Mouse (Mus musculus): ENCODE results near the gene Cwh43. TPM values are rescaled to one million over a fixed set of nuclear protein-coding genes. Genes with fewer than 3 reads are reported as not detected.
A peak's percentile ranks its signal among the peaks of the same experiment; 100 is the strongest.

Gene Cwh43
- polyA plus RNA-seq, 1 experiment from 2014 or later = 0.59 TPM

GRCm38 (mm10) chr5:73376041-73376440 is 29.8 kb upstream of the Cwh43 start:
- 43% methylated on average over 9 of the region's 9 CpGs for WGBS
- no peaks in the 10 kb centered on the region for H3K36me3 ChIP-seq (replicated peaks)
- no peak overlapping the region for H3K27ac ChIP-seq
- no peak overlapping the region for H3K4me3 ChIP-seq
- no peaks in the 10 kb centered on the region for H3K27me3 ChIP-seq (replicated peaks)
- H3K4me1 ChIP-seq = peaks cover 3% of the 10 kb centered on the region; the same call in 1 of the 2 replicates
- no peak overlapping the region for H3K9ac ChIP-seq
- peak; percentile 77 for ATAC-seq (replicated peaks)
- no peak overlapping the region for H3K4me2 ChIP-seq
- no peaks in the 10 kb centered on the region for H3K9me3 ChIP-seq

- Histone ChIP-seq H3K27ac (no peak overlapping the region), H3K36me3 (replicated peaks) (no peaks in the 10 kb centered on the region), H3K4me3 (no peak overlapping the region), H3K27me3 (replicated peaks) (peaks cover 2% of the 10 kb centered on the region; the same call in 1 of the 2 replicates), H3K4me1 (peaks cover 3% of the 10 kb centered on the region; the same call in 1 of the 2 replicates), H3K4me2 (no peak overlapping the region), H3K9ac (no peak overlapping the region), H3K9me3 (no peaks in the 10 kb centered on the region)
- ATAC-seq (replicated peaks) = no peak
- 75% methylated on average over 7 of the region's 7 CpGs for WGBS
Measured at GRCm38 (mm10) chr5:73376491-73376890, 29.4 kb upstream of the Cwh43 start.

GRCm38 (mm10) chr5:73379908-73380307 is 26.0 kb upstream of the Cwh43 start:
- H3K4me3 ChIP-seq = no peak overlapping the region
- no peaks in the 10 kb centered on the region for H3K9me3 ChIP-seq
- peak; percentile 72 for ATAC-seq (replicated peaks)
- no peak overlapping the region for H3K4me2 ChIP-seq
- no peak overlapping the region for H3K27ac ChIP-seq
- H3K4me1 ChIP-seq = peaks cover 9% of the 10 kb centered on the region
- no peak overlapping the region for H3K9ac ChIP-seq
- peaks cover 3% of the 10 kb centered on the region for H3K27me3 ChIP-seq (replicated peaks)
- WGBS = 30% methylated on average over 3 of the region's 3 CpGs
- no peaks in the 10 kb centered on the region for H3K36me3 ChIP-seq (replicated peaks)

GRCm38 (mm10) chr5:73380829-73381228 is 25.0 kb upstream of the Cwh43 start:
- H3K4me3 ChIP-seq = no peak overlapping the region
- no peaks in the 10 kb centered on the region for H3K9me3 ChIP-seq
- H3K9ac ChIP-seq = no peak overlapping the region
- no peaks in the 10 kb centered on the region for H3K36me3 ChIP-seq (replicated peaks)
- no peak for ATAC-seq (replicated peaks)
- no peak overlapping the region for H3K27ac ChIP-seq
- H3K27me3 ChIP-seq (replicated peaks) = peaks cover 3% of the 10 kb centered on the region
- no peak overlapping the region for H3K4me2 ChIP-seq
- WGBS = 72% methylated on average over 8 of the region's 8 CpGs
- peaks cover 9% of the 10 kb centered on the region for H3K4me1 ChIP-seq

- WGBS = 78% methylated on average over 7 of the region's 7 CpGs
- no peaks in the 10 kb centered on the region for H3K9me3 ChIP-seq
- peaks cover 6% of the 10 kb centered on the region; the same call in 1 of the 2 replicates for H3K4me1 ChIP-seq
- no peaks in the 10 kb centered on the region for H3K36me3 ChIP-seq (replicated peaks)
- no peak overlapping the region for H3K4me2 ChIP-seq
- H3K27ac ChIP-seq = no peak overlapping the region
- no peak for ATAC-seq (replicated peaks)
- peaks cover 3% of the 10 kb centered on the region for H3K27me3 ChIP-seq (replicated peaks)
- H3K4me3 ChIP-seq = no peak overlapping the region
- no peak overlapping the region for H3K9ac ChIP-seq
Measured at GRCm38 (mm10) chr5:73381510-73381909, 24.4 kb upstream of the Cwh43 start.

- H3K4me2 ChIP-seq = no peak overlapping the region
- H3K36me3 ChIP-seq (replicated peaks) = no peaks in the 10 kb centered on the region
- peaks cover 3% of the 10 kb centered on the region for H3K27me3 ChIP-seq (replicated peaks)
- H3K9me3 ChIP-seq = no peaks in the 10 kb centered on the region
- H3K4me1 ChIP-seq = peaks cover 6% of the 10 kb centered on the region; the same call in 1 of the 2 replicates
- ATAC-seq (replicated peaks) = no peak
- H3K9ac ChIP-seq = no peak overlapping the region
- WGBS = 86% methylated on average over 9 of the region's 9 CpGs
- no peak overlapping the region for H3K4me3 ChIP-seq
- H3K27ac ChIP-seq = no peak overlapping the region
Measured at GRCm38 (mm10) chr5:73381976-73382540, 23.8 kb upstream of the Cwh43 start.

GRCm38 (mm10) chr5:73382737-73383646 is 22.9 kb upstream of the Cwh43 start:
- H3K27me3 ChIP-seq (replicated peaks) = peaks cover 3% of the 10 kb centered on the region
- no peaks in the 10 kb centered on the region for H3K36me3 ChIP-seq (replicated peaks)
- H3K9me3 ChIP-seq = no peaks in the 10 kb centered on the region
- H3K4me2 ChIP-seq = no peak overlapping the region
- WGBS = 26% methylated on average over 3 of the region's 3 CpGs
- H3K4me1 ChIP-seq = peaks cover 6% of the 10 kb centered on the region; the same call in 1 of the 2 replicates
- ATAC-seq (replicated peaks) = peak; percentile 43
- no peak overlapping the region for H3K27ac ChIP-seq
- H3K4me3 ChIP-seq = no peak overlapping the region
- H3K9ac ChIP-seq = no peak overlapping the region

GRCm38 (mm10) chr5:73383647-73383970 is 22.3 kb upstream of the Cwh43 start:
- Histone ChIP-seq H3K27ac (no peak overlapping the region), H3K27me3 (replicated peaks) (peaks cover 3% of the 10 kb centered on the region), H3K9me3 (no peaks in the 10 kb centered on the region), H3K4me2 (no peak overlapping the region), H3K4me1 (peaks cover 6% of the 10 kb centered on the region; the same call in 1 of the 2 replicates), H3K9ac (no peak overlapping the region), H3K36me3 (replicated peaks) (no peaks in the 10 kb centered on the region), H3K4me3 (no peak overlapping the region)
- ATAC-seq (replicated peaks) = peak; percentile 70
- WGBS = 29% methylated on average over 4 of the region's 4 CpGs

- no peaks in the 10 kb centered on the region for H3K36me3 ChIP-seq (replicated peaks)
- no peak overlapping the region for H3K4me3 ChIP-seq
- 82% methylated on average over 9 of the region's 9 CpGs for WGBS
- no peak for ATAC-seq (replicated peaks)
- H3K4me1 ChIP-seq = no peaks in the 10 kb centered on the region
- H3K9ac ChIP-seq = no peak overlapping the region
- H3K27ac ChIP-seq = no peak overlapping the region
- no peak overlapping the region for H3K4me2 ChIP-seq
- H3K27me3 ChIP-seq (replicated peaks) = no peaks in the 10 kb centered on the region
- H3K9me3 ChIP-seq = no peaks in the 10 kb centered on the region
Measured at GRCm38 (mm10) chr5:73393041-73393440, 12.8 kb upstream of the Cwh43 start.

- Histone ChIP-seq H3K4me1 (no peaks in the 10 kb centered on the region; the same call in 1 of the 2 replicates), H3K9me3 (no peaks in the 10 kb centered on the region), H3K4me3 (no peak overlapping the region), H3K4me2 (no peak overlapping the region), H3K36me3 (replicated peaks) (no peaks in the 10 kb centered on the region), H3K27me3 (replicated peaks) (peaks cover 3% of the 10 kb centered on the region; the same call in 1 of the 2 replicates), H3K9ac (no peak overlapping the region), H3K27ac (no peak overlapping the region)
- ATAC-seq (replicated peaks) = peak; percentile 78
- WGBS = 40% methylated on average over 7 of the region's 7 CpGs
Measured at GRCm38 (mm10) chr5:73399768-73400526, 5.9 kb upstream of the Cwh43 start.

- H3K27me3 ChIP-seq (replicated peaks) = peaks cover 13% of the 10 kb centered on the region
- no peak overlapping the region for H3K27ac ChIP-seq
- no peaks in the 10 kb centered on the region for H3K36me3 ChIP-seq (replicated peaks)
- H3K9me3 ChIP-seq = no peaks in the 10 kb centered on the region
- 82% methylated on average over 5 of the region's 5 CpGs for WGBS
- ATAC-seq (replicated peaks) = no peak
- peaks cover 7% of the 10 kb centered on the region for H3K4me1 ChIP-seq
- no peak overlapping the region for H3K4me3 ChIP-seq
- H3K4me2 ChIP-seq = no peak overlapping the region
- no peak overlapping the region for H3K9ac ChIP-seq
Measured at GRCm38 (mm10) chr5:73401341-73401740, 4.5 kb upstream of the Cwh43 start.

- WGBS = 96% methylated on average over 4 of the region's 4 CpGs
- Histone ChIP-seq H3K27me3 (replicated peaks) (peaks cover 25% of the 10 kb centered on the region), H3K27ac (no peak overlapping the region), H3K9me3 (no peaks in the 10 kb centered on the region), H3K36me3 (replicated peaks) (no peaks in the 10 kb centered on the region), H3K4me3 (no peak overlapping the region), H3K9ac (no peak overlapping the region), H3K4me2 (no peak overlapping the region), H3K4me1 (peaks cover 10% of the 10 kb centered on the region)
- ATAC-seq (replicated peaks) = no peak
Measured at GRCm38 (mm10) chr5:73402911-73403310, 3.0 kb upstream of the Cwh43 start.

Data from midbrain, embryonic 15.5 days (tissue).